Mouse (Mus musculus) liver, adult 2 months (tissue): ENCODE results near the gene Irf3.

ENCODE experiments used
- CTCF ChIP-seq: fragments of 200-500 bp; IDR thresholded peaks from 2 replicates; pipeline ENCODE4 v1.5.1; 2011; ENCODE audit warnings: low read depth, low read length, control low read depth
- POLR2A ChIP-seq: fragments of 200-500 bp; IDR thresholded peaks from 2 replicates; pipeline ENCODE4 v1.6.1; 2011; ENCODE audit warnings: low read length, control low read depth; ENCODE audit not compliant: insufficient read depth; ENCODE audit errors: extremely low read depth

DNA sequence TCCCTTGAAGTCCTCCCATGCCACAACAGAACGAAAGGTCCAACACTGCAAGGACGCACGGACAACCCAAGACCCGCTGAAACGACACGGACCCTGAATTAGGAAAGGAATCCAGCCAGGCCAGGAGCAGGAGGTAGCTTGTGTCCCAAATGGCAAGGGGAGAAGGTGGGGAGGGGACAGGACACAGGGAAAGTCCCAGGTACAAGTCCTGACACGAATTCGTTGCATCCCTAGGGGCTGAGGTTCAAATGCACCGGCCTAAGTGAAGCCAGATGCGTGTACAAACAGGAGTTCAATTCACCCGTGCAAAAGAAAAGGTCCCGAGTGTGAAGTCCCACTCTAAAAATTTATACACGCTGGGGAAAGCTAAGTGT lies 54.1 kb downstream of the Irf3 start:
- TF ChIP-seq POLR2A (no peak), CTCF (no peak)
